Mouse (Mus musculus): ENCODE measurements around the gene Gm11116.
"Not testable (repeated sequence)": the region's sequence is repeated elsewhere in the genome, so short reads cannot be mapped to it uniquely, and the experiment has no call there.

Gene Gm11116

DNA sequence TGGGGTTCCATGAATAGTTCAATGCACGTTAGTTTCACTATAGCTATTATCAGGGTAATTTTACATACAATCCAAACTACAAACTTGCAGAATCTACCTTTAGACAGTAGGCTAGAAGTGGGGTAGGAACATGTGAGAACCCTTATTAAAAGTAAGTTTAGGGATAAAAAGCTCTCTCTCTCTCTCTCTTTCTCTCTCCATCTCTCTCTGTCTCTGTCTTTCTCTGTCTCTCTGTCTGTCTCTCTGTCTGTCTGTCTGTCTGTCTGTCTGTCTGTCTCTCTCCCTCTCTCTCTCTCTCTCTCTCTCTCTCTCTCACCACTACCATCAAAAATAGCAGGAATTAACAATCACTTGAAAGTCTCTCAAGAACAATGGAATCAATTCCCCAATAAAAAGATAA is at the start of gene Gm11116:
Gene Gm11116 (minus strand): TSS at position 101 of the 400 bp plus-strand sequence.
- no peak for DNase-seq

DNA sequence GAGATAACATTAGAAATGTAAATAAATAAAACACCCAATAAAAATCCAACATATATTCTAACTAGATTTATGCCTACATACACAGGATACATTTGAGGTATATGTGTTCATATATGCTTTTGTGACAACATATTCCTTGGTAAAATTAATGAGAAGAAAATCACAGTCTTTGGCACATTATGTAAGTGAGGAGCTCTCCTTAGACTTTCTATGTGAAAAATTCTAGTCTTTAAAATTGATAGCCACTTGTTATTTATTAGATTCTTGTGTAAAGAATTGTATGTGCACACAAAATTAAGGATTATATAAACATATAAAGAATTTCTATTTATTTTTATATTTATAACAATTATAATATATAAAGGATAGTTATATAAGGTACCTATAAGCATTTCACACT is 42.7 kb upstream of the Gm11116 start, which contains the start of gene Gm11115:
Gene Gm11115 (minus strand): TSS at position 101 of the 400 bp plus-strand sequence.
- no peak for DNase-seq

DNA sequence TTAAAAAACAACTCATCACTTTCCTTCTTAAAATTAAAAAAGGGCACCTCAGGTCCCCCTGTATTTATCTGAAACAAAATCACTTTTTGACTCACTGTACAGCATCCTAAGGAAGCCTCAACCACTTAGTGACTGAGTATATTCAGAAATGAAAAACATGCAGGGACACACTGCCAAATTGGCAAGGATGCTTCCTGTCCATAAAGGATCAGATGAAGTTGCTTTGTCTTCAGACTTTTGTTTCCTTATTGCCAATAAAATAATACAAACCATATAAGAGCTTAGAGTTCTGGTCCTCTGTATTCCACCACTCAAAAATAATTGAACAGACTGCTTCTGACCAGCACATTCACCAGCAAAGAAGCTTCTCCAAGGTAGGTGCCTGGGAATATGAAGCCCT is 25.1 kb downstream of the Gm11116 start, which contains the start of gene Smr2:
Gene Smr2 (plus strand): TSS at position 301 of the 400 bp plus-strand sequence.
- not testable (repeated sequence) for DNase-seq
